8 mouse cellular contexts compared by ENCODE assay signal in genomic region chr2:152705993-152706571, GRCm38 (mm10). TPM values are rescaled to one million over a fixed set of nuclear protein-coding genes. Genes with fewer than 3 reads are reported as not detected.
DNase-seq lines count a peak whose midpoint lies in the region; ATAC-seq and TF ChIP-seq lines count a peak whose summit lies in the region.

No protein-coding gene starts in this region.

- no peaks in the 10 kb centered on the region for H3K27me3 ChIP-seq in liver, embryonic 11.5 days (replicated peaks; ENCODE audit: control insufficient read depth, insufficient read depth, low read length)
- H3K27me3 ChIP-seq in forebrain, embryonic 11.5 days (ENCODE audit: control insufficient read depth, insufficient read depth, low read length) = no peaks in the 10 kb centered on the region
- no peaks in the 10 kb centered on the region for H3K27me3 ChIP-seq in heart, embryonic 14.5 days (ENCODE audit: control insufficient read depth, insufficient read depth, low read length)
- H3K27me3 ChIP-seq in kidney, postnatal 0 days (ENCODE audit: insufficient read depth, low read length) = no peaks in the 10 kb centered on the region
- no peaks in the 10 kb centered on the region for H3K27me3 ChIP-seq in liver, embryonic 13.5 days

- no peak overlapping the region for H3K9ac ChIP-seq in liver, embryonic 11.5 days (ENCODE audit: low read depth, low read length)
- H3K9ac ChIP-seq in forebrain, embryonic 11.5 days (ENCODE audit: low read length) = no peak overlapping the region
- H3K9ac ChIP-seq in heart, embryonic 14.5 days (ENCODE audit: low read length) = no peak overlapping the region
- H3K9ac ChIP-seq in kidney, postnatal 0 days (ENCODE audit: low read depth, low read length) = 0 out of 2 replicates have a peak overlapping the region, but pooled peaks have one; percentile 8
- no peak overlapping the region for H3K9ac ChIP-seq in liver, embryonic 13.5 days

- no peak overlapping the region for H3K4me2 ChIP-seq in liver, embryonic 11.5 days
- no peak overlapping the region for H3K4me2 ChIP-seq in forebrain, embryonic 11.5 days (ENCODE audit: low read depth, low read length, severe bottlenecking)
- H3K4me2 ChIP-seq in heart, embryonic 14.5 days (ENCODE audit: low read length) = no peak overlapping the region
- no peak overlapping the region for H3K4me2 ChIP-seq in kidney, postnatal 0 days (ENCODE audit: low read length)
- no peak overlapping the region for H3K4me2 ChIP-seq in liver, embryonic 13.5 days

- TF ChIP-seq CTCF in kidney, postnatal 0 days (IDR thresholded peaks at IDR 0.05; ENCODE audit: low read depth) = no peak

- no peak overlapping the region for H3K4me3 ChIP-seq in liver, embryonic 11.5 days (ENCODE audit: low read depth, low read length)
- H3K4me3 ChIP-seq in forebrain, embryonic 11.5 days (ENCODE audit: low read depth, low read length) = no peak overlapping the region
- no peak overlapping the region for H3K4me3 ChIP-seq in heart, embryonic 14.5 days (ENCODE audit: control insufficient read depth in 1 of 2, insufficient read depth in 1 of 2, low read depth in 1 of 2, low read length in 2 of 2)
- H3K4me3 ChIP-seq in kidney, postnatal 0 days (replicated peaks; ENCODE audit: low read depth, low read length) = no peak overlapping the region
- no peak overlapping the region for H3K4me3 ChIP-seq in liver, embryonic 13.5 days (replicated peaks)

- ATAC-seq in liver, embryonic 11.5 days (replicated peaks; ENCODE audit: low FRiP score) = no peak
- 0 out of 2 replicates have a peak, but pooled peaks have one; percentile 21 for ATAC-seq in forebrain, embryonic 11.5 days (replicated peaks; ENCODE audit: low FRiP score)
- no peak; the same call in 1 of the 2 replicates for ATAC-seq in heart, embryonic 14.5 days (ENCODE audit: insufficient number of reproducible peaks, insufficient read depth, low FRiP score, low read depth)
- no peak for ATAC-seq in kidney, postnatal 0 days (replicated peaks; ENCODE audit: low FRiP score, low read depth)
- no peak for ATAC-seq in liver, embryonic 13.5 days (ENCODE audit: low read depth)

- 85% methylated on average over 22 of the region's 22 CpGs for WGBS in liver, embryonic 11.5 days
- 77% methylated on average over 22 of the region's 22 CpGs for WGBS in forebrain, embryonic 11.5 days
- 79% methylated on average over 22 of the region's 22 CpGs for WGBS in heart, embryonic 14.5 days
- WGBS in kidney, postnatal 0 days = 64% methylated on average over 22 of the region's 22 CpGs
- 88% methylated on average over 22 of the region's 22 CpGs for WGBS in liver, embryonic 13.5 days (ENCODE audit: insufficient replicate concordance)

- 0 out of 2 replicates have a peak overlapping the region, but pooled peaks have one; percentile 13 for H3K27ac ChIP-seq in liver, embryonic 11.5 days (ENCODE audit: low read depth, low read length)
- H3K27ac ChIP-seq in forebrain, embryonic 11.5 days (ENCODE audit: low read depth, low read length) = peak overlapping the region; percentile 48; the same call in 1 of the 2 replicates
- peak overlapping the region; percentile 28 to 90 for H3K27ac ChIP-seq in heart, embryonic 14.5 days (replicated peaks in 1 of 2; ENCODE audit: control insufficient read depth in 1 of 2, insufficient read depth in 1 of 2, low read depth in 2 of 2, low read length in 2 of 2)
- H3K27ac ChIP-seq in kidney, postnatal 0 days = peak overlapping the region; percentile 95
- H3K27ac ChIP-seq in liver, embryonic 13.5 days = peak overlapping the region; percentile 4; the same call in 1 of the 2 replicates

- H3K9me3 ChIP-seq in liver, embryonic 11.5 days (ENCODE audit: control insufficient read depth, low read length) = no peaks in the 10 kb centered on the region
- no peaks in the 10 kb centered on the region for H3K9me3 ChIP-seq in forebrain, embryonic 11.5 days (ENCODE audit: control insufficient read depth, low read length)
- no peaks in the 10 kb centered on the region for H3K9me3 ChIP-seq in heart, embryonic 14.5 days (ENCODE audit: control insufficient read depth, low read length)
- H3K9me3 ChIP-seq in kidney, postnatal 0 days (replicated peaks; ENCODE audit: low read length) = no peaks in the 10 kb centered on the region
- no peaks in the 10 kb centered on the region for H3K9me3 ChIP-seq in liver, embryonic 13.5 days (replicated peaks)

- H3K36me3 ChIP-seq in liver, embryonic 11.5 days (ENCODE audit: control insufficient read depth, insufficient read depth, low read length) = peaks cover 41% of the 10 kb centered on the region
- H3K36me3 ChIP-seq in forebrain, embryonic 11.5 days (ENCODE audit: control insufficient read depth, insufficient read depth, low read length) = peaks cover 15% of the 10 kb centered on the region; the same call in 1 of the 2 replicates
- peaks cover 55% of the 10 kb centered on the region for H3K36me3 ChIP-seq in heart, embryonic 14.5 days (ENCODE audit: control insufficient read depth, insufficient read depth, low read length)
- H3K36me3 ChIP-seq in kidney, postnatal 0 days (ENCODE audit: insufficient read depth, low read length) = peaks cover 44% of the 10 kb centered on the region
- peaks cover 63% of the 10 kb centered on the region for H3K36me3 ChIP-seq in liver, embryonic 13.5 days

- peaks cover 21% of the 10 kb centered on the region for H3K4me1 ChIP-seq in liver, embryonic 11.5 days (replicated peaks; ENCODE audit: control insufficient read depth, insufficient read depth, low read length)
- peaks cover 16% of the 10 kb centered on the region; the same call in 1 of the 2 replicates for H3K4me1 ChIP-seq in forebrain, embryonic 11.5 days (replicated peaks; ENCODE audit: control insufficient read depth, insufficient read depth, low read length)
- H3K4me1 ChIP-seq in heart, embryonic 14.5 days (ENCODE audit: control insufficient read depth in 2 of 2, insufficient read depth in 2 of 2, low read length in 2 of 2) = peaks cover 8 to 23% of the 10 kb centered on the region in 2 experiments
- peaks cover 23% of the 10 kb centered on the region for H3K4me1 ChIP-seq in kidney, postnatal 0 days (replicated peaks; ENCODE audit: insufficient read depth, low read length)
- peaks cover 28% of the 10 kb centered on the region for H3K4me1 ChIP-seq in liver, embryonic 13.5 days (replicated peaks)

- DNase-seq in liver, embryonic 11.5 days (ENCODE audit: low spot score) = no peak
- no peak for DNase-seq in liver
- DNase-seq in forebrain, embryonic 11.5 days (ENCODE audit: low spot score) = no peak
- no peak for DNase-seq in kidney, postnatal 0 days (ENCODE audit: low spot score)
- no peak for DNase-seq in liver, embryonic 13.5 days
- DNase-seq in right cerebral cortex, adult 18-20 months = peak; percentile 44
- no peak for DNase-seq in spleen, postnatal 14 days (ENCODE audit: low spot score in 2 of 2)

RNA-seq across cellular contexts. Expression of gene Mcts2, which starts 19.2 kb away (rescaled TPM):
- 31.5 and 37.1 TPM in 2 replicates for polyA plus RNA-seq in liver, embryonic 11.5 days (2014; fragmentation: Nextera tagmentation; extraction: Ambion mirVana)
- 37.9 and 39.5 TPM in 2 replicates for polyA plus RNA-seq in forebrain, embryonic 11.5 days (2014; fragmentation: Nextera tagmentation; extraction: Ambion mirVana)
- polyA plus RNA-seq in heart, embryonic 14.5 days (2014; fragmentation: Nextera tagmentation; extraction: Ambion mirVana) = 20.8 and 25.6 TPM in 2 replicates
- polyA plus RNA-seq in kidney, postnatal 0 days (2015; fragmentation: Nextera tagmentation; extraction: Ambion mirVana) = 33.9 and 36.6 TPM in 2 replicates
- polyA plus RNA-seq in liver, embryonic 13.5 days (2015; fragmentation: Nextera tagmentation; extraction: Ambion mirVana) = 23.6 and 23.8 TPM in 2 replicates

RNA-seq across cellular contexts. Expression of gene Id1, which starts 30.0 kb away (rescaled TPM):
- polyA plus RNA-seq in liver, embryonic 11.5 days (2014; fragmentation: Nextera tagmentation; extraction: Ambion mirVana) = 52.7 and 56.3 TPM in 2 replicates
- polyA plus RNA-seq in forebrain, embryonic 11.5 days (2014; fragmentation: Nextera tagmentation; extraction: Ambion mirVana) = 51.1 and 53.1 TPM in 2 replicates
- 56.8 and 61.1 TPM in 2 replicates for polyA plus RNA-seq in heart, embryonic 14.5 days (2014; fragmentation: Nextera tagmentation; extraction: Ambion mirVana)
- polyA plus RNA-seq in kidney, postnatal 0 days (2015; fragmentation: Nextera tagmentation; extraction: Ambion mirVana) = 170 and 194 TPM in 2 replicates
- 20.9 and 23.2 TPM in 2 replicates for polyA plus RNA-seq in liver, embryonic 13.5 days (2015; fragmentation: Nextera tagmentation; extraction: Ambion mirVana)

RNA-seq across cellular contexts. Expression of gene H13, which starts 36.8 kb away (rescaled TPM):
- 88.6 and 92.1 TPM in 2 replicates for polyA plus RNA-seq in liver, embryonic 11.5 days (2014; fragmentation: Nextera tagmentation; extraction: Ambion mirVana)
- 110 and 112 TPM in 2 replicates for polyA plus RNA-seq in forebrain, embryonic 11.5 days (2014; fragmentation: Nextera tagmentation; extraction: Ambion mirVana)
- 70.6 and 74.6 TPM in 2 replicates for polyA plus RNA-seq in heart, embryonic 14.5 days (2014; fragmentation: Nextera tagmentation; extraction: Ambion mirVana)
- 160 and 162 TPM in 2 replicates for polyA plus RNA-seq in kidney, postnatal 0 days (2015; fragmentation: Nextera tagmentation; extraction: Ambion mirVana)
- polyA plus RNA-seq in liver, embryonic 13.5 days (2015; fragmentation: Nextera tagmentation; extraction: Ambion mirVana) = 49.0 and 52.9 TPM in 2 replicates

RNA-seq across cellular contexts. Expression of gene Cox4i2, which starts 47.9 kb away (rescaled TPM):
- polyA plus RNA-seq in liver, embryonic 11.5 days (2014; fragmentation: Nextera tagmentation; extraction: Ambion mirVana) = 6.7 and 8.5 TPM in 2 replicates
- 4.6 and 5.5 TPM in 2 replicates for polyA plus RNA-seq in forebrain, embryonic 11.5 days (2014; fragmentation: Nextera tagmentation; extraction: Ambion mirVana)
- 18.5 and 18.6 TPM in 2 replicates for polyA plus RNA-seq in heart, embryonic 14.5 days (2014; fragmentation: Nextera tagmentation; extraction: Ambion mirVana)
- 15.8 and 16.3 TPM in 2 replicates for polyA plus RNA-seq in kidney, postnatal 0 days (2015; fragmentation: Nextera tagmentation; extraction: Ambion mirVana)
- polyA plus RNA-seq in liver, embryonic 13.5 days (2015; fragmentation: Nextera tagmentation; extraction: Ambion mirVana) = 1.1 and 1.2 TPM in 2 replicates

Comparison
In these comparisons a context has a peak if more than half of its experiments do, and no peak if none do; other contexts are left out.
1. H3K27ac ChIP-seq: peak in every context shown above with its lines; median percentile 95 in kidney, postnatal 0 days; 59 in heart, embryonic 14.5 days; 48 in forebrain, embryonic 11.5 days; 13 in liver, embryonic 11.5 days; 4 in liver, embryonic 13.5 days.